Mouse (Mus musculus) heart, embryonic 14.5 days (tissue): ENCODE measurements around the gene Maml3. TPM values are rescaled to one million over a fixed set of nuclear protein-coding genes. Genes with fewer than 3 reads are reported as not detected.

Experiments used
- ATAC-seq: fragments of 200-750 bp; cut with Nextera tagmentation; 2 replicates; pipeline ENCODE4 v1.8.0; 2017; ENCODE audit warnings: low read depth, moderate TSS enrichment; ENCODE audit not compliant: insufficient number of reproducible peaks, insufficient read depth, low FRiP score
- H3K27ac ChIP-seq, 2 experiments: fragments of 200-500 bp in 1 of 2; fragments of 300-500 bp in 1 of 2; sonication (generic) in 1 of 2; replicated peaks in 1 of 2; 2 replicates each; pipeline ENCODE4 v1.5.1; 2012 to 2014; ENCODE audit warnings: low read depth in 2 of 2, low read length in 2 of 2, control low read depth in 1 of 2, mild to moderate bottlenecking in 1 of 2, mixed read lengths in 1 of 2; ENCODE audit not compliant: control insufficient read depth in 1 of 2, insufficient read depth in 1 of 2
- H3K27me3 ChIP-seq: fragments of 300-500 bp; sonication (generic); 2 replicates; pipeline ENCODE4 v1.6.1; 2014; ENCODE audit warnings: mild to moderate bottlenecking, low read length, control low read depth; ENCODE audit not compliant: control insufficient read depth, insufficient read depth
- H3K36me3 ChIP-seq: fragments of 300-500 bp; sonication (generic); 2 replicates; pipeline ENCODE4 v1.6.1; 2014; ENCODE audit warnings: mild to moderate bottlenecking, control low read depth, low read length, mixed read lengths; ENCODE audit not compliant: control insufficient read depth, insufficient read depth
- H3K4me1 ChIP-seq, 2 experiments: fragments of 200-500 bp in 1 of 2; fragments of 300-500 bp in 1 of 2; sonication (generic) in 1 of 2; 2 replicates each; pipeline ENCODE4 v1.6.1; 2012 to 2014; ENCODE audit warnings: low read length in 2 of 2, control low read depth in 1 of 2, mixed read lengths in 1 of 2; ENCODE audit not compliant: control insufficient read depth in 2 of 2, insufficient read depth in 2 of 2
- H3K4me2 ChIP-seq: fragments of 300-500 bp; sonication (generic); 2 replicates; pipeline ENCODE4 v1.6.1; 2014; ENCODE audit warnings: mild to moderate bottlenecking, low read length
- H3K4me3 ChIP-seq, 2 experiments: fragments of 200-500 bp in 1 of 2; fragments of 300-500 bp in 1 of 2; sonication (generic) in 1 of 2; 2 replicates each; pipeline ENCODE4 v1.5.1; 2012 to 2014; ENCODE audit warnings: low read length in 2 of 2, mild to moderate bottlenecking in 2 of 2, control low read depth in 1 of 2, low read depth in 1 of 2, moderate library complexity in 1 of 2; ENCODE audit not compliant: control insufficient read depth in 1 of 2, insufficient read depth in 1 of 2
- H3K9ac ChIP-seq: fragments of 300-500 bp; sonication (generic); 2 replicates; pipeline ENCODE4 v1.6.1; 2014; ENCODE audit warnings: mild to moderate bottlenecking, low read length
- H3K9me3 ChIP-seq: fragments of 300-500 bp; sonication (generic); 2 replicates; pipeline ENCODE4 v1.6.1; 2016; ENCODE audit warnings: low read length, control low read depth; ENCODE audit not compliant: control insufficient read depth
- WGBS: fragments of 180-500 bp; shearing (Covaris S2); extraction: QIAGEN DNeasy Blood & Tissue Kit; methylation state at CpG from one replicate; pipeline ENCODE4 v1.1.7; 2014; 5-methylcytosine and 5-hydroxymethylcytosine counted together
- polyA plus RNA-seq: library from polyadenylated mRNA; unstranded; fragments of >200 nt; fragmentation: Nextera tagmentation; extraction: Ambion mirVana; gene quantifications from 2 replicates; pipeline ENCODE4 v1.2.1, GENCODE M21; 2014

Gene Maml3
- polyA plus RNA-seq, 1 experiment from 2014 or later, result 2.9 TPM

- 15% methylated on average over 8 of the region's 8 CpGs for WGBS
- Histone ChIP-seq H3K9ac (peak overlapping the region; percentile 55; the same call in 1 of the 2 replicates), H3K27me3 (no peaks in the 10 kb centered on the region), H3K36me3 (no peaks in the 10 kb centered on the region), H3K4me3 (no peak overlapping the region), H3K4me2 (peak overlapping the region; percentile 35), H3K27ac (peak overlapping the region in 1 of 2 experiments; percentile 47; a peak in 1 of 4 replicates), H3K4me1 (peaks cover 20 to 38% of the 10 kb centered on the region in 2 experiments), H3K9me3 (no peaks in the 10 kb centered on the region)
- no peak for ATAC-seq
Observed at GRCm38 (mm10) chr3:51713233-51713632, 391.6 kb downstream of the Maml3 start.

GRCm38 (mm10) chr3:51712382-51712781 lies 392.5 kb downstream of the Maml3 start:
- peak overlapping the region; percentile 39 to 71 for H3K27ac ChIP-seq
- H3K4me1 ChIP-seq, result peaks cover 24 to 44% of the 10 kb centered on the region in 2 experiments
- H3K27me3 ChIP-seq, result no peaks in the 10 kb centered on the region
- H3K4me2 ChIP-seq, result peak overlapping the region; percentile 23; the same call in 1 of the 2 replicates
- WGBS, result 17% methylated on average over 3 of the region's 3 CpGs
- no peaks in the 10 kb centered on the region for H3K9me3 ChIP-seq
- no peaks in the 10 kb centered on the region for H3K36me3 ChIP-seq
- H3K9ac ChIP-seq, result no peak overlapping the region
- H3K4me3 ChIP-seq, result no peak overlapping the region
- ATAC-seq, result no peak

- H3K4me1 ChIP-seq, result peaks cover 24 to 44% of the 10 kb centered on the region in 2 experiments
- no peaks in the 10 kb centered on the region for H3K27me3 ChIP-seq
- no peaks in the 10 kb centered on the region for H3K36me3 ChIP-seq
- peak overlapping the region; percentile 38 to 49 for H3K4me3 ChIP-seq
- peak; percentile 87 for ATAC-seq
- 14% methylated on average over 21 of the region's 21 CpGs for WGBS
- no peaks in the 10 kb centered on the region for H3K9me3 ChIP-seq
- peak overlapping the region; percentile 67 for H3K9ac ChIP-seq
- peak overlapping the region; percentile 99 for H3K27ac ChIP-seq
- peak overlapping the region; percentile 76 for H3K4me2 ChIP-seq
Observed at GRCm38 (mm10) chr3:51708746-51709411, 396.0 kb downstream of the Maml3 start.

- H3K4me3 ChIP-seq, result peak overlapping the region in 1 of 2 experiments; percentile 38; a peak in 1 of 4 replicates
- H3K9ac ChIP-seq, result no peak overlapping the region
- peak; percentile 19; the same call in 1 of the 2 replicates for ATAC-seq
Observed at GRCm38 (mm10) chr3:51708375-51708745, 396.5 kb downstream of the Maml3 start.

GRCm38 (mm10) chr3:51705220-51705619 lies 399.7 kb downstream of the Maml3 start:
- Histone ChIP-seq H3K36me3 (no peaks in the 10 kb centered on the region), H3K4me3 (no peak overlapping the region), H3K9ac (no peak overlapping the region), H3K9me3 (no peaks in the 10 kb centered on the region), H3K4me1 (peaks cover 29 to 38% of the 10 kb centered on the region in 2 experiments), H3K4me2 (no peak overlapping the region), H3K27ac (no peak overlapping the region), H3K27me3 (no peaks in the 10 kb centered on the region)
- 87% methylated on average over 7 of the region's 7 CpGs for WGBS
- ATAC-seq, result no peak

More at GRCm38 (mm10) chr3:51708375-51708745, 396.5 kb downstream of the Maml3 start:
- peak overlapping the region; percentile 76 for H3K4me2 ChIP-seq
- 36% methylated on average over 1 of the region's 1 CpGs for WGBS
- peak overlapping the region; percentile 99 for H3K27ac ChIP-seq
- H3K4me1 ChIP-seq, result peaks cover 21 to 39% of the 10 kb centered on the region in 2 experiments
- no peaks in the 10 kb centered on the region for H3K36me3 ChIP-seq
- no peaks in the 10 kb centered on the region for H3K27me3 ChIP-seq
- no peaks in the 10 kb centered on the region for H3K9me3 ChIP-seq

GRCm38 (mm10) chr3:51703478-51703877 lies 401.4 kb downstream of the Maml3 start:
- no peak overlapping the region for H3K4me3 ChIP-seq
- no peak overlapping the region for H3K9ac ChIP-seq
- H3K4me1 ChIP-seq, result peaks cover 22 to 26% of the 10 kb centered on the region in 2 experiments
- no peak overlapping the region for H3K27ac ChIP-seq
- H3K9me3 ChIP-seq, result no peaks in the 10 kb centered on the region
- no peaks in the 10 kb centered on the region for H3K27me3 ChIP-seq
- H3K4me2 ChIP-seq, result no peak overlapping the region
- ATAC-seq, result no peak
- H3K36me3 ChIP-seq, result no peaks in the 10 kb centered on the region
- WGBS, result 87% methylated on average over 8 of the region's 8 CpGs

- WGBS, result 87% methylated on average over 8 of the region's 8 CpGs
- no peak for ATAC-seq
Observed at GRCm38 (mm10) chr3:51702701-51703286, 402.1 kb downstream of the Maml3 start.

More at GRCm38 (mm10) chr3:51702701-51703286, 402.1 kb downstream of the Maml3 start:
- Histone ChIP-seq H3K27me3 (no peaks in the 10 kb centered on the region), H3K36me3 (no peaks in the 10 kb centered on the region), H3K9ac (no peak overlapping the region), H3K4me3 (no peak overlapping the region), H3K4me1 (peaks cover 17 to 19% of the 10 kb centered on the region in 2 experiments), H3K9me3 (no peaks in the 10 kb centered on the region), H3K27ac (no peak overlapping the region), H3K4me2 (no peak overlapping the region)
